Mouse (Mus musculus) spleen, adult 2 months (tissue): ENCODE measurements around the gene Rhbdd1.

Source experiments
- CTCF ChIP-seq: fragments of 200-500 bp; IDR thresholded peaks from 2 replicates; pipeline ENCODE4 v1.5.1; 2011; ENCODE audit warnings: mild to moderate bottlenecking, inconsistent platforms; ENCODE audit not compliant: insufficient read depth, insufficient read length, insufficient replicate concordance; ENCODE audit errors: extremely low read depth
- POLR2A ChIP-seq: fragments of 200-500 bp; IDR thresholded peaks from 2 replicates; pipeline ENCODE4 v1.6.1; 2011; ENCODE audit warnings: low read depth, low read length, inconsistent platforms

DNA sequence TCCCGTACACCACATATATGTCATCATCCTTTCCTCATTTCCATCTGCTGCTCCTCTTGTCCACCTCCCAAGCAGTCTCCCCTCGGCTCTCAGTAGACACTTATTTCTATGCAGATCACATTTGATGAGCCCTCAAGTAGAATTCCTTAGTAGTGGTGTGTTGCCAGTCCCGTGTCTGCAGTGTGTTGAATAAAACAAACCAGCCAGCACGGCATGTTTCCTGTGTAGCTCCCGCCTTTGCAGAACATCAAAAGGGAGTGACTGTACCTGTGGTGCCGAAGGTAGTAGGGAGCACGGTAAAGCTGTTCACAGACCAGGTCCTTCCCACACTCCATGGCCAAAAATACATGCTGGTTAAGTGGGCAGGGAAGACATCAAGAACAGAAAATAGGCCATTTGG lies 47.8 kb downstream of the Rhbdd1 start:
- TF ChIP-seq CTCF (no peak), POLR2A (no peak)
